In genomic region chr3:152592767-152593425, GRCm38 (mm10) we compare ENCODE assay signal across 17 mouse cellular contexts.
DNase-seq lines count a peak whose midpoint lies in the region.
"Had no signal": no experiment of that assay in that cellular context is flagged by ENCODE, and none has a peak within 500 bp of the region (broad histone marks: within the 10 kb centered on the region; RNA-seq: fewer than 3 reads in every experiment).

No protein-coding gene starts in this region.

- intact Hi-C loops in heart, postnatal 25 days (cut with DNase I): no loop called here

- DNase-seq in layer of hippocampus, adult 9-10 months (ENCODE audit: low spot score): peak; percentile 38
- no peak for DNase-seq in layer of hippocampus, postnatal 25 days (ENCODE audit: extremely low spot score in 1 of 2, low spot score in 1 of 2)
- DNase-seq in NIH3T3 (ENCODE audit: low read depth): peak; percentile 67
- peak; percentile 58 for DNase-seq in layer of hippocampus, adult 9-11 months
- peak; percentile 52 to 75 for DNase-seq in right cerebral cortex, postnatal 36 days (ENCODE audit: low spot score in 2 of 2)
- DNase-seq in kidney, adult 11 months: no peak
- no peak for DNase-seq in heart, postnatal 25 days (ENCODE audit: low spot score)
- DNase-seq: adrenal gland, adult 2 months; cerebellum, adult 11-12 months; cerebellum, postnatal 36 days; forebrain, postnatal 0 days; heart, postnatal 4 days; kidney, adult 8-10 months; kidney, postnatal 25 days; lung, adult 18-20 months; lung, postnatal 36 days; spleen, adult 18-20 months had no signal

Comparison
In these comparisons a context has a peak if more than half of its experiments do, and no peak if none do; other contexts are left out.
1. DNase-seq: peak in layer of hippocampus, adult 9-10 months (single experiment), NIH3T3 (single experiment), layer of hippocampus, adult 9-11 months (single experiment) and right cerebral cortex, postnatal 36 days (2 of 2); none in layer of hippocampus, postnatal 25 days (0 of 2), kidney, adult 11 months (single experiment) and heart, postnatal 25 days (single experiment).